Mouse (Mus musculus) C2C12 (cell line): ENCODE measurements at regions not wholly inside any gene's neighbourhood (a gene's known extent, or its start where the extent isn't known, plus 50 kb on each side); places are given as distances from the start of the nearest gene placed in this dataset.
A peak's percentile ranks its signal among the peaks of the same experiment; 100 is the strongest.

Experiments used
- H3K27me3 ChIP-seq: one replicate; pipeline ENCODE4 v1.6.1; 2011; ENCODE audit not compliant: control insufficient read depth, insufficient read depth, insufficient read length
- H3K36me3 ChIP-seq: one replicate; pipeline ENCODE4 v1.6.1; 2011; ENCODE audit not compliant: control insufficient read depth, insufficient read depth
- H3K4me3 ChIP-seq: one replicate; pipeline ENCODE4 v1.5.1; 2011; ENCODE audit warnings: mild to moderate bottlenecking, control low read depth; ENCODE audit not compliant: poor library complexity, insufficient read depth, severe bottlenecking
- H3K79me2 ChIP-seq: one replicate; pipeline ENCODE4 v1.6.1; 2011; ENCODE audit not compliant: control insufficient read depth, insufficient read depth
- H3K79me3 ChIP-seq: one replicate; pipeline ENCODE4 v1.6.1; 2011; ENCODE audit warnings: low read depth, control low read depth
- H3ac ChIP-seq: one replicate; pipeline ENCODE3; 2011; ENCODE audit warnings: low read depth; ENCODE audit not compliant: control insufficient read depth, insufficient read length
- CEBPB ChIP-seq: IDR thresholded peaks from one replicate; pipeline ENCODE4 v1.6.1; 2011; ENCODE audit warnings: low read depth, mild to moderate bottlenecking, control low read depth, moderate library complexity
- CTCF ChIP-seq: IDR thresholded peaks from one replicate; pipeline ENCODE4 v1.5.1; 2011; ENCODE audit not compliant: control insufficient read depth, insufficient read depth, insufficient read length
- FOSL1 ChIP-seq: IDR thresholded peaks from one replicate; pipeline ENCODE4 v1.8.0; 2011; ENCODE audit warnings: mild to moderate bottlenecking, low read length; ENCODE audit not compliant: poor library complexity, insufficient read depth, severe bottlenecking
- MAX ChIP-seq: IDR thresholded peaks from one replicate; pipeline ENCODE4 v1.6.1; 2011; ENCODE audit warnings: mild to moderate bottlenecking, control low read depth
- MYOD1 ChIP-seq: IDR thresholded peaks from one replicate; pipeline ENCODE4 v1.6.1; 2011; ENCODE audit warnings: low read depth; ENCODE audit not compliant: control insufficient read depth, insufficient read length
- MYOG ChIP-seq: IDR thresholded peaks from one replicate; pipeline ENCODE4 v1.6.1; 2011; ENCODE audit not compliant: control insufficient read depth, insufficient read length; ENCODE audit errors: extremely low read depth
- USF1 ChIP-seq: IDR thresholded peaks from one replicate; pipeline ENCODE4 v1.6.1; 2011; ENCODE audit warnings: low read depth, mild to moderate bottlenecking, control low read depth, moderate library complexity

GRCm38 (mm10) chr4:26926060-26926459, 579.4 kb upstream of the Manea start:
- TF ChIP-seq MAX (peak; percentile 80), MYOD1 (peak; percentile 69), MYOG (no peak)
- no peak overlapping the region for H3ac ChIP-seq
- no peak overlapping the region for H3K4me3 ChIP-seq
- H3K79me2 ChIP-seq: no peaks in the 10 kb centered on the region
- H3K27me3 ChIP-seq: no peaks in the 10 kb centered on the region
- H3K79me3 ChIP-seq: no peaks in the 10 kb centered on the region
- H3K36me3 ChIP-seq: no peaks in the 10 kb centered on the region

- no peak overlapping the region for H3K4me3 ChIP-seq
- H3K79me2 ChIP-seq: no peaks in the 10 kb centered on the region
- H3ac ChIP-seq: no peak overlapping the region
- TF ChIP-seq FOSL1: no peak
- no peaks in the 10 kb centered on the region for H3K79me3 ChIP-seq
- H3K36me3 ChIP-seq: no peaks in the 10 kb centered on the region
- H3K27me3 ChIP-seq: no peaks in the 10 kb centered on the region
Measured at GRCm38 (mm10) chr4:26888514-26888913, 541.8 kb upstream of the Manea start.

- no peak overlapping the region for H3K4me3 ChIP-seq
- H3K36me3 ChIP-seq: no peaks in the 10 kb centered on the region
- H3K79me2 ChIP-seq: no peaks in the 10 kb centered on the region
- TF ChIP-seq CEBPB (no peak), CTCF (peak; percentile 52)
- H3K27me3 ChIP-seq: no peaks in the 10 kb centered on the region
- H3K79me3 ChIP-seq: no peaks in the 10 kb centered on the region
- no peak overlapping the region for H3ac ChIP-seq
Measured at GRCm38 (mm10) chr4:26879022-26879421, 532.3 kb upstream of the Manea start.

GRCm38 (mm10) chr4:26841761-26842160, 495.1 kb upstream of the Manea start:
- Histone ChIP-seq H3K4me3 (no peak overlapping the region), H3K79me2 (no peaks in the 10 kb centered on the region), H3K27me3 (no peaks in the 10 kb centered on the region), H3ac (no peak overlapping the region), H3K36me3 (no peaks in the 10 kb centered on the region), H3K79me3 (no peaks in the 10 kb centered on the region)
- TF ChIP-seq MYOD1 (no peak), CEBPB (no peak), MAX (no peak), CTCF (no peak), MYOG (no peak), FOSL1 (no peak), USF1 (no peak)

- Histone ChIP-seq H3K4me3 (no peak overlapping the region), H3K79me2 (no peaks in the 10 kb centered on the region), H3K79me3 (no peaks in the 10 kb centered on the region), H3K36me3 (no peaks in the 10 kb centered on the region), H3K27me3 (no peaks in the 10 kb centered on the region), H3ac (no peak overlapping the region)
- TF ChIP-seq MAX (no peak), FOSL1 (no peak), CEBPB (no peak), CTCF (no peak), MYOG (no peak), USF1 (no peak), MYOD1 (no peak)
Measured at GRCm38 (mm10) chr4:26800831-26801230, 454.1 kb upstream of the Manea start.

- no peaks in the 10 kb centered on the region for H3K79me3 ChIP-seq
- no peaks in the 10 kb centered on the region for H3K36me3 ChIP-seq
- no peak overlapping the region for H3K4me3 ChIP-seq
- no peaks in the 10 kb centered on the region for H3K79me2 ChIP-seq
- H3ac ChIP-seq: no peak overlapping the region
- no peaks in the 10 kb centered on the region for H3K27me3 ChIP-seq
- TF ChIP-seq CTCF (no peak), CEBPB (no peak), MYOD1 (no peak), MAX (no peak), FOSL1 (no peak), MYOG (no peak), USF1 (no peak)
Measured at GRCm38 (mm10) chr4:26793181-26793824, 446.6 kb upstream of the Manea start.
